Mouse (Mus musculus): Measurements from ENCODE around the gene Corin. TPM values are rescaled to one million over a fixed set of nuclear protein-coding genes. Genes with fewer than 3 reads are reported as not detected.

The Corin gene
- polyA plus RNA-seq, 1 experiment from 2014 or later = 0.08 TPM

GRCm38 (mm10) chr5:72259298-72259621, 245.0 kb downstream of the Corin start:
- WGBS (ENCODE audit: insufficient replicate concordance) = 49% methylated on average over 3 of the region's 3 CpGs
- Histone ChIP-seq H3K9me3 (ENCODE audit: low read length) (no peaks in the 10 kb centered on the region), H3K27me3 (ENCODE audit: insufficient read depth, low read length) (no peaks in the 10 kb centered on the region), H3K27ac (ENCODE audit: low read depth) (peak overlapping the region; percentile 29), H3K36me3 (replicated peaks; ENCODE audit: insufficient read depth, low read length) (peaks cover 20% of the 10 kb centered on the region), H3K4me2 (ENCODE audit: low read depth, low read length) (no peak overlapping the region), H3K9ac (replicated peaks) (no peak overlapping the region), H3K4me3 (ENCODE audit: low read depth, low read length) (no peak overlapping the region), H3K4me1 (ENCODE audit: insufficient read depth) (peaks cover 13% of the 10 kb centered on the region)
- TF ChIP-seq CTCF (IDR thresholded peaks at IDR 0.05; ENCODE audit: low read depth) (no peak), EP300 (IDR thresholded peaks at IDR 0.05; ENCODE audit: low read depth) (no peak)
- DNase-seq (peak; percentile 43), ATAC-seq (peak; percentile 70)

- TF ChIP-seq CTCF (IDR thresholded peaks at IDR 0.05; ENCODE audit: low read depth) (no peak), EP300 (IDR thresholded peaks at IDR 0.05; ENCODE audit: low read depth) (no peak)
- Histone ChIP-seq H3K36me3 (replicated peaks; ENCODE audit: insufficient read depth, low read length) (peaks cover 17% of the 10 kb centered on the region), H3K4me2 (ENCODE audit: low read depth, low read length) (no peak overlapping the region), H3K4me3 (ENCODE audit: low read depth, low read length) (no peak overlapping the region), H3K4me1 (ENCODE audit: insufficient read depth) (peaks cover 13% of the 10 kb centered on the region), H3K9ac (replicated peaks) (no peak overlapping the region), H3K27me3 (ENCODE audit: insufficient read depth, low read length) (no peaks in the 10 kb centered on the region), H3K27ac (ENCODE audit: low read depth) (peak overlapping the region; percentile 29; the same call in 1 of the 2 replicates), H3K9me3 (ENCODE audit: low read length) (no peaks in the 10 kb centered on the region)
- ATAC-seq (no peak), DNase-seq (no peak)
- WGBS (ENCODE audit: insufficient replicate concordance) = 78% methylated on average over 17 of the region's 17 CpGs
Measured at GRCm38 (mm10) chr5:72258409-72259297, 245.6 kb downstream of the Corin start.

- no peak overlapping the region for H3K4me2 ChIP-seq (ENCODE audit: low read depth, low read length)
- no peaks in the 10 kb centered on the region for H3K27me3 ChIP-seq (ENCODE audit: insufficient read depth, low read length)
- TF ChIP-seq CTCF (IDR thresholded peaks at IDR 0.05; ENCODE audit: low read depth) (no peak), EP300 (IDR thresholded peaks at IDR 0.05; ENCODE audit: low read depth) (no peak)
- no peak overlapping the region for H3K27ac ChIP-seq (ENCODE audit: low read depth)
- peaks cover 13% of the 10 kb centered on the region for H3K4me1 ChIP-seq (ENCODE audit: insufficient read depth)
- ATAC-seq (no peak), DNase-seq (no peak)
- H3K9me3 ChIP-seq (ENCODE audit: low read length) = no peaks in the 10 kb centered on the region
- peaks cover 17% of the 10 kb centered on the region for H3K36me3 ChIP-seq (replicated peaks; ENCODE audit: insufficient read depth, low read length)
- H3K9ac ChIP-seq (replicated peaks) = no peak overlapping the region
- no peak overlapping the region for H3K4me3 ChIP-seq (ENCODE audit: low read depth, low read length)
- 89% methylated on average over 10 of the region's 10 CpGs for WGBS (ENCODE audit: insufficient replicate concordance)
Measured at GRCm38 (mm10) chr5:72257084-72257483, 247.2 kb downstream of the Corin start.

GRCm38 (mm10) chr5:72254958-72255357, 249.3 kb downstream of the Corin start:
- H3K4me2 ChIP-seq (ENCODE audit: low read depth, low read length) = no peak overlapping the region
- H3K27me3 ChIP-seq (ENCODE audit: insufficient read depth, low read length) = no peaks in the 10 kb centered on the region
- no peak overlapping the region for H3K4me3 ChIP-seq (ENCODE audit: low read depth, low read length)
- no peak for DNase-seq
- ATAC-seq = no peak
- 78% methylated on average over 10 of the region's 10 CpGs for WGBS (ENCODE audit: insufficient replicate concordance)
- peaks cover 15% of the 10 kb centered on the region for H3K36me3 ChIP-seq (replicated peaks; ENCODE audit: insufficient read depth, low read length)
- no peak overlapping the region for H3K9ac ChIP-seq (replicated peaks)
- no peaks in the 10 kb centered on the region for H3K9me3 ChIP-seq (ENCODE audit: low read length)
- peaks cover 13% of the 10 kb centered on the region for H3K4me1 ChIP-seq (ENCODE audit: insufficient read depth)
- no peak overlapping the region for H3K27ac ChIP-seq (ENCODE audit: low read depth)
- TF ChIP-seq EP300 (IDR thresholded peaks at IDR 0.05; ENCODE audit: low read depth) (no peak), CTCF (IDR thresholded peaks at IDR 0.05; ENCODE audit: low read depth) (no peak)

- Histone ChIP-seq H3K4me3 (ENCODE audit: low read depth, low read length) (no peak overlapping the region), H3K36me3 (replicated peaks; ENCODE audit: insufficient read depth, low read length) (peaks cover 38% of the 10 kb centered on the region), H3K4me2 (ENCODE audit: low read depth, low read length) (no peak overlapping the region), H3K27me3 (ENCODE audit: insufficient read depth, low read length) (no peaks in the 10 kb centered on the region), H3K27ac (ENCODE audit: low read depth) (no peak overlapping the region), H3K4me1 (ENCODE audit: insufficient read depth) (peaks cover 5% of the 10 kb centered on the region; the same call in 1 of the 2 replicates), H3K9me3 (ENCODE audit: low read length) (no peaks in the 10 kb centered on the region), H3K9ac (replicated peaks) (no peak overlapping the region)
- 67% methylated on average over 1 of the region's 1 CpGs for WGBS (ENCODE audit: insufficient replicate concordance)
- DNase-seq = no peak
- peak; percentile 29; the same call in 1 of the 2 replicates for ATAC-seq
- TF ChIP-seq EP300 (IDR thresholded peaks at IDR 0.05; ENCODE audit: low read depth) = no peak
- TF ChIP-seq CTCF (IDR thresholded peaks at IDR 0.05; ENCODE audit: low read depth) = no peak
Measured at GRCm38 (mm10) chr5:72250180-72250579, 254.1 kb downstream of the Corin start.

Other genes starting within 250 kb of the Corin start
- gene Nfxl1, start 55.2 kb upstream of the Corin start, polyA plus RNA-seq (2015; fragmentation: Nextera tagmentation; extraction: Ambion mirVana) = 4.4 and 4.5 TPM in 2 replicates
- gene Zar1, start 76.8 kb upstream of the Corin start, polyA plus RNA-seq (2015; fragmentation: Nextera tagmentation; extraction: Ambion mirVana) = not detected in 2 replicates
- gene Gm5868, start 83.1 kb upstream of the Corin start, polyA plus RNA-seq (2015; fragmentation: Nextera tagmentation; extraction: Ambion mirVana) = not detected in 2 replicates
- gene Cnga1, start 139.8 kb upstream of the Corin start, polyA plus RNA-seq (2015; fragmentation: Nextera tagmentation; extraction: Ambion mirVana) = not detected in 2 replicates
- gene Nipal1, start 143.3 kb upstream of the Corin start, polyA plus RNA-seq (2015; fragmentation: Nextera tagmentation; extraction: Ambion mirVana) = 75.3 and 76.1 TPM in 2 replicates
- gene Txk, start 248.3 kb upstream of the Corin start, polyA plus RNA-seq (2015; fragmentation: Nextera tagmentation; extraction: Ambion mirVana) = 0.27 and 0.32 TPM in 2 replicates